Mouse (Mus musculus): ENCODE data around the gene Shank3.

Gene Shank3

DNA sequence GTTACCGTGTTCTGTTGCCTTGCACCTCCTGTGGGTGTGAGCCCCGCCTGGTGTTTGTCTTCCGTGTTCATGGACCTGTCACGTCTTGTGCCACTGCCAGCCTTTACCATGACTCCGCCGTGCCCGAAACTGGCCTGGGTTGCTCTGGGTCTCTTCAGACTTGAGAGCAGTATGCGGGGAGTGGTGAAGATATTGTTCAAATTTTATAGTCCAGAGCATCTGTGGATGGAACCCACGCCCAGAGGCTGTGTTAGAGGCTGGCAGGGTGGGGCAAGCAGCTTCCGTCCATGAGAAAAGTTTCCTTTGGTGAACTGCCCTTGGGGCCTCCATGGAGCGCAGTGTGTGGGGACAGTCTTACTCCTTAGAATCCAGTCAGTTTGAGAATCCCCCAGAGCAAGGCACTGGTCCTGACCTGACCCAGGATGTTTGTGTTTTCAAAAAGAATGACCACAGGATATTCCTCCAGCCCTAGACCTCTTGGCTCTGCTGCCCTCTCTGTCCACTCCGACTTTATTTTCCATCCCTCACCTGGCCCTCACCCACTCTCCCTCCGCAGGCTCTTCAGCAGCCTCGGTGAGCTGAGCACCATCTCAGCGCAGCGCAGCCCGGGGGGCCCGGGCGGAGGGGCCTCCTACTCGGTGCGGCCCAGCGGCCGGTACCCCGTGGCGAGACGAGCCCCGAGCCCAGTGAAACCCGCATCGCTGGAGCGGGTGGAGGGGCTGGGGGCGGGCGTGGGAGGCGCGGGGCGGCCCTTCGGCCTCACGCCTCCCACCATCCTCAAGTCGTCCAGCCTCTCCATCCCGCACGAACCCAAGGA is 58.0 kb downstream of the Shank3 start:
- no peak for DNase-seq (ENCODE audit: low read depth)

DNA sequence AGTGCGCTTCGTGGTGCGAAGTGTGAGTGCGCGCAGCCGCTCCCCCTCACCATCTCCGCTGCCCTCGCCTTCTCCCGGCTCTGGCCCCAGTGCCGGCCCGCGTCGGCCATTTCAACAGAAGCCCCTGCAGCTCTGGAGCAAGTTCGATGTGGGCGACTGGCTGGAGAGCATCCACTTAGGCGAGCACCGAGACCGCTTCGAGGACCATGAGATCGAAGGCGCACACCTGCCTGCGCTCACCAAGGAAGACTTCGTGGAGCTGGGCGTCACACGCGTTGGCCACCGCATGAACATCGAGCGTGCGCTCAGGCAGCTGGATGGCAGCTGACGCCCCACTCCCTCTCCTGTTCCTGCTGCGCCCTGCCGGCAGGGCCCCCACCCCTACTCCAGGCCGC is 58.6 kb downstream of the Shank3 start:
- no peak for DNase-seq (ENCODE audit: low read depth)

DNA sequence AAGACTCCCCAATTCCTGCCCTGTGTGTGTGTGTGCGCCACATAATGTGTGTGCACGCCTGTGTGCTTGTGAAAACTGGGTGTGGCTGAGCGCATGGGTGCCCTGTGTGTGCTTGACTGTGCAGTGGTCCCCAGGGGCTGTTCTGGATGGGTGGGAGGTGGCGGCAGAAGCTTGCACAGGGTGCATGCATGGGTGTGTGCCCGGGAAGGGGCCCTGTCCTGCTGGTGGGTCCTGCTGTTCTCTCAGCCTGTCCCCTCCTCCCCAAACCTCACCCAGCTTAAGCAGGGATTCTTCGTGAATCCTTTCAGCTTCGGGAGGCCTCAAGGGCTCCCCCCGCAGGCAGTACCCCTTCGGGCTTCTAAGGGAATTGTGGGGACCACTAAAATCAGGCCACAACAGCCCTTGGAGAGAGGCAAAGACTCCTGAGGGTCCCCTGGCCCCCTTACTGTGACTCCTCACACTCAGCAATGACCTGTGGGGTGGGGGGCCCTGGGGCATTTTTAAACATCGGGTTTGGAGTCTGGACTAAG is 59.8 kb downstream of the Shank3 start:
- DNase-seq (ENCODE audit: low read depth), result no peak

DNA sequence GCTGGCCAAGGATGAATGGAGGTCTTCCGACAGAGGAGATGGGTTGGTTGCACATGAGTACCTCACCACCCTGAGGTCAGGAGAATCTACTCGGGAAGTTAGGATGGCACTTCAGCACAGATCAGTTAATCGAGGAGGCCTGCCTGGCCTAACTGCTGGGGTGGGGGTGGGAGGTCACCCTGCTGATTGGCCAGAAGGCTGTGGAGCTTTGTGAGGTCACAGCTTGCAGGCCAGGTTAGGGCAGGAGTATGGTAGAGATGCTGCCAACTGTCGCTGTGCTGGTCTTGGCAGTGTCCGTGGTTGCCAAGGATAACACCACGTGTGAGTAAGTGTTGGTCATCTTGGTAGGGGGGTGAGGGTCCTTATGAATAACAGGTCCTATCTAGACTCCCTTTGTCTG is 68.7 kb downstream of the Shank3 start, which contains the start of gene Acr:
Gene Acr (plus strand): TSS at position 213 of the 400 bp plus-strand sequence.
- DNase-seq (ENCODE audit: low read depth), result no peak

DNA sequence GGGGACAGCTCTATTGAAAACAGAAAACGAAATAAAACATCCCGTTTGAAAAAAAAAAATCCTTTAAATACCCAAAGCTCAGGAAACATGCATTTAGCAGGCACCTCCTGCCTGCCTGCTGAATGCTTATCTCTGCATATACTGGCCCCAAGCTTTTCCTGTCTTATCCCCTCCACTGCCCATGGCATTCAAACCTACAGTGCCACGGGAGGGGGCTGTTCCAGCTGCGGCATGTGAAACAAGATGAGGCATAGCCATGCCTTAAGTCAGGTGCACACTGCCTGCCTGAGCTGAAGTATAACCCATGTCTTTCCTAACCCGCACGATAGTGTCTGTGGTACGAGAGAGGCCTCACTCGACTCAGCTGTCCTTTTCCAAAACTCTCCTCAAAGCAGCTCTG is 72.7 kb downstream of the Shank3 start:
- no peak for DNase-seq (ENCODE audit: low read depth)

DNA sequence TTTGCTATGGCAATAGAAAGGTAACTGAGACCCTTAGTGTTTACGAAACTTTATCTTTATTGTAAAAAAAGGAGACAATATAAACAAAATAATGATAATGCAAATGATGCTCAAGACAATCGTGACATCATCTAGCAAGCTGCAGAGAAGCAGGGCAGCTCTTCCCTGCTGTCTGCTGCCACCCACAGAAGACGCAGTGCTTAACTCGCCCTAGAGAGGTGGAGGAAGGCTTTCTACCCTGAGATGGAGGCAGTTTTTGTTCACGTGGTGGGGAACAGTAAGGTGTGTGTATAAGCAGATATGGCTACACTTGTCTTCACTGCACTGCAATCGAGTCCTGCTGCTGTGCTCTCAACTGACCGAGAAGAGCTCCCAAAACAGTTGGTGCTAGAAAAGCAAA is 83.1 kb downstream of the Shank3 start:
- no peak for DNase-seq (ENCODE audit: low read depth)

DNA sequence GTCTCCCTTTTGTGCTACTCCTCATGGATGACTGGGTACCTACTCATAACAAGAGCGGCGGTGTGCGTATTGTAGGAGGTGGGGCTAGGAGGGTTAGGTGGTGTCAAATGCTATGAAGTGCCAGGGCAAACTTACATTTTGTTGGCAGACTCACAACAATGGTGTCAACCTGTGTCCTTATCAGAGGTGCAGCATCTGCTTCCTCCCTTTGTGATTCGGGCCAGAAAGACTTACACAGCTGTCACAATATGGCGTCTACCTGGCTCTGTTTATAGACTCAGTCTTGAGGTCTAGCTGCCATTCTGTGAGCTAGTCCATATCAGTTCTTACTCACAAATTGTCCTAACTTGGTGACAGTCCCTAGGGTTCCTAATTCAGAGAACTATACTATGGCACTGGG is 85.7 kb downstream of the Shank3 start:
- no peak for DNase-seq (ENCODE audit: low read depth)

DNA sequence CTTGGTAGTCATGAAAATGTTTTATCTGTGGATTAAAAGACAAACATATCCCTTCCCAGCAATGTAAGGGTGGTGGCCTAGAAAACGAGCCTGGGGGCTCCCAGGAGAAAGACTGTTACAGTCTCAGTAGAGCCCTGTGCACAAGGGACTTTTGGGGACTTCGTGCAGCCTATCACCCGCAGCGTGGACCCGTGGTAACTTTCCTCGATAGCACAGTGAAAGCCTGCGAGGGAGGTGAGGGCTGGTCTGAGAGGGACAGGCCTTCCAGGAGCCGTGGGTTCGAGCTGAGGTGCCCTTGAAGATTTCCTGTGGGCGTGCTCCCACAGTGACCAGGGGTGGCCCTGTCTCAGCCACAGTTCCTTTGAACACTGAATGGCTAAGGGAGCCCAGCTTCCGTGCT is 86.2 kb downstream of the Shank3 start:
- no peak for DNase-seq (ENCODE audit: low read depth)

DNA sequence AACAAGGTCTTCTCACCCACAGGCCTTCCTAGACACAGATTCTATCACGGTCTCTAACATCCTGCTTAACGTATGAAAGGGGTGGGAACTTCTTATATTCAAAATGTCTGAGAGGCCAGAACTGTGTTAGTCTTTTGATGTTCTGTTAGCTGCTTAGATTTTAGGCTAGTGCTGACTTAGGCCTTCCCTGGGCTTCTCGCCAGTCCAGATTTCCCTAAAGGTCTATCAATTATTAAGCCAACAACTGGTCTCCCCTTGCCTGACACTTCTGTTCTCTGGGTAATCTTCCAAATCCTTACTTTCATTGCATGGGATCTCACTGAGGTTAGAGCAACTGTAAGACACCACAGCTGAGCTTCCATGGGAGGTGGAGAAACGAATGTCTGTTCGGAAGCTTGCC is 89.7 kb downstream of the Shank3 start:
- no peak for DNase-seq (ENCODE audit: low read depth)

DNA sequence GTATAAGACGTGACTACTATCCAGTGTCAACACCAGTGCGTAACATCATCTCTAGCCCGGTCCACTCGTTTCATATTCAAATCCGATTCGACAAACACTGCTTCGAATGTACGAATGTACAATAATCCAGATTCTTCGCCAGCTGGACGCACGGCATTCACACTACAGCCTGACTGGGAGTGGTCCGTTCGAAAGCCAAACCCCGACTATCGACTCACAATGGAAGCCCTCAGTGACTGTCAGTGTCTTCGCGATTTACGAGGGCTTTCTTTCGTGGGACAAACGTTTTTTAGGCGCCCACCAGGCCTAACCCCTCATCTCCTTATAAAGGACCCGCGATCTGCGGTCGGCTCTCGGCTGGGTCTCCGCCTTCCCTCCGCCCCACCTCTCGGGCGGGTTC is 91.9 kb downstream of the Shank3 start:
- no peak for DNase-seq (ENCODE audit: low read depth)

DNA sequence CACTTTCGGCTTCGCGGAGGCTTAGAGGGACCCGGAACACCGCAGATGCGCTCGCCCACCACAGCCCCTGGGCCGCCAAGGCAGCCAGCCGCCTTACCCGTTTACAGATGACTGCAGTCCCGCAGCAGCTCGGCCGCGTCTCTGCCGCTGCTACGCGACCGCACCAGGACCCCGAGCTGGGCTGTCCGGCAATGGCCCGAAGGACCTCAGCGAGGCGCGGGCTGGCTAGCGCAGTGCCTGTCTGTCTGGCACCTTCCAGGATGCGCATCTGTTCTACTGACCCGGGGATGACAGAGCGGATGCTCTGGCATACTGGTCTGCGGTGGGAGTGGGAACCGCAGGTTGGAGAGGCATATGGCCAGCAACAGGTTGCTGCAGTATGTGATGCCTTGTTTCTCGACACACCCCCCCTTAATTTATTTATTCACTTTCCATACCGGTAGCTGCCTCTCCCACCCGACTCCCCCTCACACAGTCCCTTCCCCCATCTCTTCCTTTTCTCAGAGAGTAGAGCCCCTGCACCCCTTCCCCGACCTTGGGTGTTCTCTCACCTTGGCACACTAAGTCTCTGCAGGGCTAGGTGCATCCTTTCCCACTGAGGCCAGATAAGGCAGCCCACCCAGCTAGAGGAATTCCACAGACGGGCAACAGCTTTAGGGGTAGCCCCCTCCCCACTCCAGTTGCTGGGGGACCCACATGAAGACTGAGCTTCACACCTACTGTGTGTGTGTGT is 92.5 kb downstream of the Shank3 start, which contains the start of gene Rabl2:
Gene Rabl2 (minus strand): TSS at position 201 of the 733 bp plus-strand sequence.
- DNase-seq (ENCODE audit: low read depth), result peak; percentile 55

DNA sequence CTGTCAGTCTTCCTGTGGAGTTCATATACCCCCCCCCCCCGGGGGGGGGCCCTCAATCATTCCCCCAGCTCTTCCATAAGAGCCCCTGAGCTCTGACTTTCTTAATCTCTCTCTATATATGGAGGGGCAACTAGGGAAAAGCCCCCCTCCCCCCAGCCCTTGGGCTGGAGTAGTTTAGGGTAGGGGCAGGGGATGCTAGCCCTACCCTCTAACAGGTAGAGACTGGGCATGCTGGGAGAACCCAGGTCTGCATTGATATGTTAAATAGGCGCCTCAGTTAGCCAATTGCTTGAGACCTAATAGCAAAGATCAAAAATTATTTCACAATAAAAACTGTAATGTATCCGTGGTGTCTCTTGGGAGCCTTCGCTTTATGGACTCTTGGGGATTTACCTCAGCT is 93.1 kb downstream of the Shank3 start:
- no peak for DNase-seq (ENCODE audit: low read depth)

DNA sequence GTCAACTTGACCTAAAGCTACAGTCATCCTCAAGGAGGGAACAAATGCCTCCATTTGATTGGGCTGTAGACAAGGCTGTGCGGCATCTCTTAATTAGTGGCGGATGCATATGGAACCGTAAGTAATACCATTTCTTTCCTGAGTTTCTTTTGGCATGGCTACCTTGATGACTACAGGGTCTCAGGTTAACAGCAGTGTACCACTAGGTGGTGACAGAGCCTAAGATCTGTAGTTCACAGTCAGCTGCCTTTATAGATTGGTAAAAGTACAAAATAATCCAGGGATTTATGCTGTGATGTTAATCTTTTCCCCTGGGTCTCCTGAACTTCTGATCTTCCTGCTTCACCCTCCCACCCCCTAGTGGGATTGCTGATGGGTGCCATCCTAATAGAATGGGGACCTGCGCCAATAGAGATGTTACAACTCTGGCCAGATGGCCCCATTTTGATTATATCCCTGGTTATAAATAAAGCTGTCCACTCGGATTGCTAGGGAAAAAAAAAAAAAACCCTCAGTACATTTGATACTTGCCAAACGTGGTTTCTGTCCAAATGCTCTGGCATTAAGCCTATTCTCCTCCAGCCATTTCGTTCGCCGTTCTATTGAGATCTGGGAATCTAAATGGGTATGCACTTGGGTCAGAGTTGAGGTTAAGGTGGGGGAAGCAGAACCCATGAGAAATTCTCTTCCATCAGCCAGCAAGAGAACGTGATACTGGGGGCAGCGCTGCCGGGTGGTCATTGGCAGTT is 106.6 kb downstream of the Shank3 start:
- DNase-seq (ENCODE audit: low read depth), result no peak

DNA sequence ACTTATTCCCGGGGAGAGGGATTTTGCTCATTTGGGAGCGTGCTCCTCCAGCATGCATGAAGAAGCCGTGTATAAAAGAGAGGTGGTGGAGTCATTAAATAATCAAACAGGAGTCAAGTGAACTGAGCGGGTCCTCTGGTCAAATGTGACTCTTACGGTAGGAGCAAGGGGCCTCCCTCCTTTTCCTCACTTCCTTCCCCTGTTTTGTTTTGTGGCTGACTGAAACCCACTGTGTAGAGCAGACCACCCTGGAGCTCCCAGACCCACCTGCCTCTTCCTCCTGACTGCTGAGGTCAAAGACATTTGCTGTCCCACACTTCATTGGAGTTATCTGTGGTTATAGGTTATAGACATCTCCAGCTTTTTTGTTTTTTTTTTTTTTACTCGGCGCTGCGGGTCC is 108.1 kb downstream of the Shank3 start:
- no peak for DNase-seq (ENCODE audit: low read depth)

DNA sequence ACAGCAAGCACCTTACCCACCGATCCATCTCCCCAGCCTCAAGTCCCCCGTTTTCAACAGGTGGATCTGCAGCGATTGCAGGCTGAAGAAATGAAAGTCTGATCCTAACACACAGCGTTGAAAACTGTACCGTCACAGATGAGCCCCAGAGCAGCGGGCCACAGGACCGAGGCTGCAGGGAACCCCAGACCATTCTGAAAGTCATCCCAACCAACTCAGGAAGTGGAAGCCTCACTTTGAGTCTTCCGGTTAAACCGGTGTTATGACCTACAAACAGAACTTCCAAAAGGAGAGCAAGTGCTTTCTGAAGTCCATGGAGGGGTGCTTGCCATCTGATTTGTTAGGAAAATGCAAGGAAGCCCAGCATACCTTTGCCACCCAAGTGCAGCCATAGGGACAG is 108.5 kb downstream of the Shank3 start:
- DNase-seq (ENCODE audit: low read depth), result peak; percentile 7

All from naive thymus-derived CD4-positive, alpha-beta T cell, adult 2 months (primary cell).